Mouse (Mus musculus) bone marrow macrophage, adult 2 months (primary cell): ENCODE data around the gene Triap1. TPM values are rescaled to one million over a fixed set of nuclear protein-coding genes. Genes with fewer than 3 reads are reported as not detected.

ENCODE experiments used
- H3K27ac ChIP-seq: 2 replicates; pipeline ENCODE4 v1.5.1; 2012; ENCODE audit warnings: low read depth, low read length; ENCODE audit not compliant: insufficient read depth
- H3K4me1 ChIP-seq: 2 replicates; pipeline ENCODE4 v1.6.1; 2012; ENCODE audit warnings: low read length; ENCODE audit not compliant: control insufficient read depth, insufficient read depth
- H3K4me3 ChIP-seq: 2 replicates; pipeline ENCODE4 v1.5.1; 2012; ENCODE audit warnings: mild to moderate bottlenecking, low read length, moderate library complexity; ENCODE audit not compliant: insufficient read depth
- CTCF ChIP-seq: IDR thresholded peaks from 2 replicates; pipeline ENCODE4 v1.5.1; 2012; ENCODE audit warnings: low read depth, mild to moderate bottlenecking, low read length, moderate library complexity
- POLR2A ChIP-seq: IDR thresholded peaks from 2 replicates; pipeline ENCODE4 v1.6.1; 2012; ENCODE audit warnings: mild to moderate bottlenecking, low read depth, low read length, borderline replicate concordance
- polyA plus RNA-seq: library from polyadenylated mRNA; stranded (reverse); fragments of >200 nt; gene quantifications from 2 replicates; pipeline ENCODE4 v1.2.4, GENCODE M21; 2012; ENCODE audit not compliant: missing spikeins, insufficient read depth, insufficient read length

Gene Triap1
- polyA plus RNA-seq, 1 experiment: 60.2 TPM

- Histone ChIP-seq H3K4me1 (no peaks in the 10 kb centered on the region), H3K4me3 (no peak overlapping the region), H3K27ac (no peak overlapping the region)
- TF ChIP-seq POLR2A (no peak), CTCF (no peak)
Observed at GRCm38 (mm10) chr5:115391935-115392334, 50.9 kb downstream of the Triap1 start.

GRCm38 (mm10) chr5:115392969-115393368, 51.9 kb downstream of the Triap1 start:
- Histone ChIP-seq H3K4me1 (no peaks in the 10 kb centered on the region), H3K27ac (no peak overlapping the region), H3K4me3 (no peak overlapping the region)
- TF ChIP-seq POLR2A: no peak
- TF ChIP-seq CTCF: no peak

Other genes starting within 250 kb of the Triap1 start
- not detected in 2 replicates for gene Gm10401, start 242.9 kb upstream of the Triap1 start, polyA plus RNA-seq
- gene Acads, start 221.9 kb upstream of the Triap1 start, polyA plus RNA-seq: 22.3 and 22.7 TPM in 2 replicates
- 5.2 and 6.1 TPM in 2 replicates for gene Unc119b, start 206.2 kb upstream of the Triap1 start, polyA plus RNA-seq
- 54.3 and 60.3 TPM in 2 replicates for gene Mlec, start 183.0 kb upstream of the Triap1 start, polyA plus RNA-seq
- gene Cabp1, start 146.8 kb upstream of the Triap1 start, polyA plus RNA-seq: not detected in 2 replicates
- gene Pop5, start 105.4 kb upstream of the Triap1 start, polyA plus RNA-seq: 38.3 and 54.2 TPM in 2 replicates
- 94.9 and 105 TPM in 2 replicates for gene Rnf10, start 68.3 kb upstream of the Triap1 start, polyA plus RNA-seq
- gene Coq5, start 61.6 kb upstream of the Triap1 start, polyA plus RNA-seq: 21.4 and 25.6 TPM in 2 replicates
- 238 and 243 TPM in 2 replicates for gene Dynll1, start 40.2 kb upstream of the Triap1 start, polyA plus RNA-seq
- 114 and 123 TPM in 2 replicates for gene Srsf9, start 14.0 kb upstream of the Triap1 start, polyA plus RNA-seq
- 28.8 and 31.4 TPM in 2 replicates for gene Gatc, start within 50 bp of the Triap1 start, polyA plus RNA-seq
- 445 and 473 TPM in 2 replicates for gene Cox6a1, start 7.8 kb downstream of the Triap1 start, polyA plus RNA-seq
- 0.44 TPM in 1 of 2 replicates, not detected in the other for gene Msi1, start 88.4 kb downstream of the Triap1 start, polyA plus RNA-seq
- gene Pla2g1b, start 125.0 kb downstream of the Triap1 start, polyA plus RNA-seq: not detected in 2 replicates
- gene Sirt4, start 143.5 kb downstream of the Triap1 start, polyA plus RNA-seq: 15.6 and 17.8 TPM in 2 replicates
- 109 and 121 TPM in 2 replicates for gene Pxn, start 165.5 kb downstream of the Triap1 start, polyA plus RNA-seq
- gene Rplp0, start 218.2 kb downstream of the Triap1 start, polyA plus RNA-seq: 1,563 and 1,614 TPM in 2 replicates
- gene Gcn1l1, start 224.0 kb downstream of the Triap1 start, polyA plus RNA-seq: 20.3 and 21.0 TPM in 2 replicates